Mouse (Mus musculus) midbrain, embryonic 15.5 days (tissue): Measurements from ENCODE around the gene Mdm2. TPM values are rescaled to one million over a fixed set of nuclear protein-coding genes. Genes with fewer than 3 reads are reported as not detected.

Experiments used
- ATAC-seq: fragments of 200-750 bp; cut with Nextera tagmentation; replicated peaks from 2 replicates; pipeline ENCODE4 v1.8.0; 2017; ENCODE audit warnings: moderate TSS enrichment
- H3K27ac ChIP-seq: fragments of 300-500 bp; sonication (generic); 2 replicates; pipeline ENCODE4 v1.5.1; 2015; ENCODE audit warnings: mild to moderate bottlenecking, inconsistent platforms
- H3K27me3 ChIP-seq: fragments of 300-500 bp; sonication (generic); replicated peaks from 2 replicates; pipeline ENCODE4 v1.6.1; 2015; ENCODE audit warnings: inconsistent platforms
- H3K36me3 ChIP-seq: fragments of 300-500 bp; sonication (generic); replicated peaks from 2 replicates; pipeline ENCODE4 v1.6.1; 2015; ENCODE audit warnings: inconsistent platforms
- H3K4me1 ChIP-seq: fragments of 300-500 bp; sonication (generic); 2 replicates; pipeline ENCODE4 v1.6.1; 2015; ENCODE audit warnings: inconsistent platforms
- H3K4me2 ChIP-seq: fragments of 300-500 bp; sonication (generic); 2 replicates; pipeline ENCODE4 v1.6.1; 2015; ENCODE audit warnings: inconsistent platforms, mild to moderate bottlenecking, moderate library complexity
- H3K4me3 ChIP-seq: fragments of 300-500 bp; sonication (generic); 2 replicates; pipeline ENCODE4 v1.5.1; 2015; ENCODE audit warnings: mild to moderate bottlenecking, inconsistent platforms
- H3K9ac ChIP-seq: fragments of 300-500 bp; sonication (generic); 2 replicates; pipeline ENCODE4 v1.6.1; 2015; ENCODE audit warnings: mild to moderate bottlenecking, inconsistent platforms
- H3K9me3 ChIP-seq: fragments of 300-500 bp; sonication (generic); 2 replicates; pipeline ENCODE4 v1.6.1; 2016; ENCODE audit warnings: inconsistent platforms
- WGBS: fragments of 180-500 bp; shearing (Covaris S2); methylation state at CpG from one replicate; pipeline ENCODE4 v1.1.7; 2015; ENCODE audit warnings: mixed read lengths; 5-methylcytosine and 5-hydroxymethylcytosine counted together
- polyA plus RNA-seq: library from polyadenylated mRNA; unstranded; fragments of >200 nt; fragmentation: Nextera tagmentation; extraction: Ambion mirVana; gene quantifications from 2 replicates; pipeline ENCODE4 v1.2.1, GENCODE M21; 2015

Mdm2 gene
- polyA plus RNA-seq, 1 experiment from 2014 or later, result 58.2 TPM

GRCm38 (mm10) chr10:117714928-117715500 is 4.5 kb upstream of the Mdm2 start:
- Histone ChIP-seq H3K4me3 (no peak overlapping the region), H3K27me3 (no peaks in the 10 kb centered on the region), H3K9ac (no peak overlapping the region), H3K36me3 (no peaks in the 10 kb centered on the region), H3K27ac (no peak overlapping the region), H3K4me1 (peaks cover 6% of the 10 kb centered on the region), H3K9me3 (no peaks in the 10 kb centered on the region), H3K4me2 (no peak overlapping the region)
- ATAC-seq, result no peak
- 83% methylated on average over 4 of the region's 4 CpGs for WGBS

- Histone ChIP-seq H3K36me3 (no peaks in the 10 kb centered on the region), H3K4me3 (no peak overlapping the region), H3K27ac (no peak overlapping the region), H3K4me1 (peaks cover 11% of the 10 kb centered on the region), H3K27me3 (no peaks in the 10 kb centered on the region), H3K9me3 (no peaks in the 10 kb centered on the region), H3K9ac (no peak overlapping the region), H3K4me2 (no peak overlapping the region)
- WGBS, result 82% methylated on average over 3 of the region's 3 CpGs
- no peak for ATAC-seq
Observed at GRCm38 (mm10) chr10:117714048-117714545, 3.5 kb upstream of the Mdm2 start.

GRCm38 (mm10) chr10:117713466-117713865 is 2.9 kb upstream of the Mdm2 start:
- Histone ChIP-seq H3K4me1 (peaks cover 17% of the 10 kb centered on the region), H3K27ac (no peak overlapping the region), H3K4me2 (no peak overlapping the region), H3K4me3 (no peak overlapping the region), H3K36me3 (no peaks in the 10 kb centered on the region), H3K27me3 (no peaks in the 10 kb centered on the region), H3K9ac (no peak overlapping the region), H3K9me3 (no peaks in the 10 kb centered on the region)
- 95% methylated on average over 8 of the region's 8 CpGs for WGBS
- no peak for ATAC-seq

- no peak overlapping the region for H3K4me3 ChIP-seq
- H3K36me3 ChIP-seq, result no peaks in the 10 kb centered on the region
- H3K9me3 ChIP-seq, result no peaks in the 10 kb centered on the region
- H3K4me2 ChIP-seq, result no peak overlapping the region
- WGBS, result 93% methylated on average over 9 of the region's 9 CpGs
- no peak overlapping the region for H3K9ac ChIP-seq
- no peak overlapping the region for H3K27ac ChIP-seq
- no peak for ATAC-seq
- peaks cover 17% of the 10 kb centered on the region for H3K4me1 ChIP-seq
- no peaks in the 10 kb centered on the region for H3K27me3 ChIP-seq
Observed at GRCm38 (mm10) chr10:117712871-117713270, 2.3 kb upstream of the Mdm2 start.

GRCm38 (mm10) chr10:117712191-117712754 is 1.7 kb upstream of the Mdm2 start:
- no peak for ATAC-seq
- 87% methylated on average over 9 of the region's 9 CpGs for WGBS
- Histone ChIP-seq H3K4me3 (no peak overlapping the region), H3K27me3 (no peaks in the 10 kb centered on the region), H3K27ac (no peak overlapping the region), H3K36me3 (0 out of 2 replicates have a peak, but pooled peaks cover 3% of the 10 kb centered on the region), H3K4me1 (peaks cover 17% of the 10 kb centered on the region), H3K9ac (no peak overlapping the region), H3K4me2 (no peak overlapping the region), H3K9me3 (no peaks in the 10 kb centered on the region)

- Histone ChIP-seq H3K4me1 (peaks cover 22% of the 10 kb centered on the region), H3K9me3 (no peaks in the 10 kb centered on the region), H3K4me2 (peak overlapping the region; percentile 61), H3K9ac (peak overlapping the region; percentile 100; the same call in 1 of the 2 replicates), H3K4me3 (peak overlapping the region; percentile 99), H3K27me3 (no peaks in the 10 kb centered on the region), H3K27ac (no peak overlapping the region), H3K36me3 (peaks cover 9% of the 10 kb centered on the region; the same call in 1 of the 2 replicates)
- ATAC-seq, result no peak
- WGBS, result 74% methylated on average over 5 of the region's 5 CpGs
Observed at GRCm38 (mm10) chr10:117711408-117711807, 850 bp upstream of the Mdm2 start.

- Histone ChIP-seq H3K27me3 (no peaks in the 10 kb centered on the region), H3K4me1 (peaks cover 25% of the 10 kb centered on the region), H3K27ac (peak overlapping the region; percentile 100), H3K36me3 (peaks cover 14% of the 10 kb centered on the region; the same call in 1 of the 2 replicates), H3K4me3 (peak overlapping the region; percentile 99), H3K4me2 (peak overlapping the region; percentile 61), H3K9me3 (no peaks in the 10 kb centered on the region), H3K9ac (peak overlapping the region; percentile 100)
- ATAC-seq, result peak; percentile 83
- WGBS, result under 1% methylated on average over 52 of the region's 71 CpGs
Observed at GRCm38 (mm10) chr10:117709930-117710603, 491 bp downstream of the Mdm2 start.

DNA sequence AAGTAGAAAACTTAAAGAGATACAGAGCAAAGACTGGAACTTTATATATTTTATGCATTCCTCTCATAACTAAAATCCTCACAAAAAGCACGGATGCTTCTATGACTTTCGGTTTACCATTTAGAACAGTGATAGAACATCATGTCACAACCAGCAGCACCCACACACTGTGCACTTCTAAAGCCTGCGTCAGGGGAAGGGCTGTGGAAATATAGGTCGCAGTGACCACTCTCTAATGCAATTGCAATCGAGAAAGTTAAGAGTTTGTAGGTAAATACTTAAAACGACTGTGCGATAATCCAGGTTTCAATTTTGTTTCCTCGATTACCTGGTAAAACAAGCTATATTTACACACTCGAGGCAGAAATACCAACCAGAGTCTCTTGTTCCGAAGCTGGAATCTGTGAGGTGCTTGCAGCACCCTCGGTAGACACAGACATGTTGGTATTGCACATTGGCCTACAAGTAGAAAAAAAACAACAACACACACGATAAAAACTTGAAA is 1.2 kb downstream of the Mdm2 start:
- 56% methylated on average over 12 of the region's 12 CpGs for WGBS
- no peak for ATAC-seq

DNA sequence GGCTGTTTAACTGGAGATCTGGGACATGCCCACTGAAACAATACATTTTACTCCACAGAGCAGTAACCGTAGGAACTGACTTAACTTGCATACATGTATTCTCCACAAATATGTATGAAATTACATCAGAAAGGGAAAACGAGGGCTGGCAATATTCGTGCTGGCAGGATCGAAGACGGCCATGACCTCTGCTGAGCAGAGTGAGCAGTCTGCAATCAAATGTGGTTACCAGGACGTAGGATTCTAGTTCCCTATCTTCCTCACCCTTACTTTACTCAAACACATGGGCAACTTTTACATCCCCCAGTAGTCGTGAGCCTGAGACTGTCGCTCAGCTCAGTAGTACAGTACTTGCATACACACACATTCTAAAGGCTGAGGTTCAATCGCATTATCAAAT is 1.7 kb downstream of the Mdm2 start:
- peaks cover 25% of the 10 kb centered on the region for H3K4me1 ChIP-seq
- H3K4me2 ChIP-seq, result peak overlapping the region; percentile 61
- peak overlapping the region; percentile 99 for H3K4me3 ChIP-seq
- 86% methylated on average over 9 of the region's 9 CpGs for WGBS
- no peak overlapping the region for H3K9ac ChIP-seq
- peaks cover 23% of the 10 kb centered on the region; the same call in 1 of the 2 replicates for H3K36me3 ChIP-seq
- H3K27me3 ChIP-seq, result no peaks in the 10 kb centered on the region
- no peak for ATAC-seq
- H3K9me3 ChIP-seq, result no peaks in the 10 kb centered on the region
- no peak overlapping the region for H3K27ac ChIP-seq

More for the DNA sequence above, 1.2 kb downstream of the Mdm2 start:
- Histone ChIP-seq H3K4me3 (peak overlapping the region; percentile 99), H3K9ac (peak overlapping the region; percentile 100), H3K9me3 (no peaks in the 10 kb centered on the region), H3K27me3 (no peaks in the 10 kb centered on the region), H3K36me3 (peaks cover 20% of the 10 kb centered on the region; the same call in 1 of the 2 replicates), H3K27ac (peak overlapping the region; percentile 100; the same call in 1 of the 2 replicates), H3K4me1 (peaks cover 25% of the 10 kb centered on the region), H3K4me2 (peak overlapping the region; percentile 61)

DNA sequence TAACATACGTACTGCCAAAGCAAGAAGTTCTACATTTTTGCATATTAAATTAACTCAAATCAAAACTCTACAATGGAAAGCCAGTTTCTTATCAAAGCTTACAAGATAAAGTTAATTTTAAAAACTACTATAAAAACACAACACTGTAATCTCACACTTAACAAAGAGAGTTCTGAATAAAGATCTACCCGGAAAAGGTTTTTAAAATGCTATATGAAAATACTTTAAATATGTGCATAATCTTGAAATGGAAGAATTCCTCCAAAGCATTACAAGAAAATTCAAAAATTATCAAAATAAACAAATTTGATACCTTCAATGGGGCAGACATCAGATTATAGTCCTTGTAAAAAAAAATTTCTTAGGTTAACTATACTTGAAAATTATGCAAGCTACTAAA is 2.2 kb downstream of the Mdm2 start:
- no peak for ATAC-seq
- H3K9me3 ChIP-seq, result no peaks in the 10 kb centered on the region
- H3K36me3 ChIP-seq, result peaks cover 26% of the 10 kb centered on the region
- H3K27me3 ChIP-seq, result no peaks in the 10 kb centered on the region
- H3K27ac ChIP-seq, result no peak overlapping the region
- no peak overlapping the region for H3K9ac ChIP-seq
- H3K4me3 ChIP-seq, result no peak overlapping the region; the same call in 1 of the 2 replicates
- H3K4me1 ChIP-seq, result peaks cover 25% of the 10 kb centered on the region
- no peak overlapping the region for H3K4me2 ChIP-seq
- WGBS, result 93% methylated on average over 2 of the region's 2 CpGs

- no peak overlapping the region for H3K4me2 ChIP-seq
- no peak overlapping the region for H3K4me3 ChIP-seq
- ATAC-seq, result no peak
- 94% methylated on average over 2 of the region's 2 CpGs for WGBS
- peaks cover 25% of the 10 kb centered on the region for H3K4me1 ChIP-seq
- no peak overlapping the region for H3K27ac ChIP-seq
- H3K36me3 ChIP-seq, result peaks cover 32% of the 10 kb centered on the region
- H3K27me3 ChIP-seq, result no peaks in the 10 kb centered on the region
- H3K9ac ChIP-seq, result no peak overlapping the region
- H3K9me3 ChIP-seq, result no peaks in the 10 kb centered on the region
Observed at GRCm38 (mm10) chr10:117707114-117707838, 3.3 kb downstream of the Mdm2 start.

DNA sequence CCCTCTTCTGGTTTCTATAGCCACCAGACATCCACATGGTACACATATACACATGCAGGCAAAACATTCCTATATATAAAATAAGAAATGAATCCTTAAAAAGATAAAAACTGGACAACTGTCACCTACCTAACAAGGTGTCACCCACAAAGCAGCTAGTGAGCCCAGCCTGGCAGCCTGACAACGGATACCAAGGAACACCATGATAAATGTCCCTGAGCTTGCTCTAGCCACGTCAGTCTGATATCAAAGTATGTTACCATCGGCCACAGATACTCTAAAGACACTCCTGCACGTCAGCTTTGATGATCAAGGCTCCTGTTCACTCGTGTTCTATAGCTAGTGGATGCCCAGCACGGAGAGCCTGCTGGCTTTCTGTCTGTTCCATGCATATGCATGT is 4.1 kb downstream of the Mdm2 start:
- no peak for ATAC-seq
- no peak overlapping the region for H3K9ac ChIP-seq
- no peak overlapping the region for H3K4me2 ChIP-seq
- 82% methylated on average over 6 of the region's 6 CpGs for WGBS
- H3K27me3 ChIP-seq, result no peaks in the 10 kb centered on the region
- H3K9me3 ChIP-seq, result no peaks in the 10 kb centered on the region
- H3K36me3 ChIP-seq, result peaks cover 39% of the 10 kb centered on the region
- H3K27ac ChIP-seq, result no peak overlapping the region
- H3K4me3 ChIP-seq, result no peak overlapping the region
- H3K4me1 ChIP-seq, result peaks cover 24% of the 10 kb centered on the region
